Mouse (Mus musculus): ENCODE measurements at regions not wholly inside any gene's neighbourhood (a gene's known extent, or its start where the extent isn't known, plus 50 kb on each side); places are given as distances from the start of the nearest gene placed in this dataset.

- no peak for TF ChIP-seq POLR2A (IDR thresholded peaks at IDR 0.05; ENCODE audit: borderline replicate concordance, insufficient read depth, low read length)
- TF ChIP-seq CTCF (IDR thresholded peaks at IDR 0.05; ENCODE audit: borderline replicate concordance, insufficient read depth, low read depth, low read length) = no peak
Observed at GRCm38 (mm10) chr13:3341416-3341815, 196.4 kb upstream of the Gdi2 start.
